Mouse (Mus musculus): ENCODE measurements at regions not wholly inside any gene's neighbourhood (a gene's known extent, or its start where the extent isn't known, plus 50 kb on each side); places are given as distances from the start of the nearest gene placed in this dataset.
A peak's percentile ranks its signal among the peaks of the same experiment; 100 is the strongest.

DNA sequence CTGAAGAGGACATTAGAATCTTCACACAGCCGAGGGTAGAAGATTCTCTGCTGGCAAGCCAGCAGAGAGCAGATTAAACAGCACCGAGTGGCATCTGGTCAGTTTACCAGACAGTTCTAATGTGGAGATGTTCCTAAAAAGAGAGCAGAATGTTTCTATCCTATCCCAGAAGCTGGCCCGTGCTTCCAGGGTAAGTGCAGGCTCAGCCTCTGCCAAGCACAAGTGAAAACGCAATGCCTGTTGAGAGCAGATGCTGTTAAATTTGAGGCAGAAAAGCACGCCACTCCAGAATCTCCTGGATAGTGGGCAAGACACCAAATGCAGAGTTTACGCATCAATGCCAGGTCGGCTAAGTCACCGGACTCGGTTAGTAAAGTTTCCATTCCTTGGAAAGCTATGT is 175.8 kb downstream of the Faxc start:
- Histone ChIP-seq H3K4me1 (peaks cover 3% of the 10 kb centered on the region; the same call in 1 of the 2 replicates), H3K36me3 (no peaks in the 10 kb centered on the region), H3K9ac (no peak overlapping the region), H3K27me3 (no peaks in the 10 kb centered on the region), H3K4me2 (no peak overlapping the region), H3K9me3 (no peaks in the 10 kb centered on the region), H3K4me3 (no peak overlapping the region), H3K27ac (0 out of 2 replicates have a peak overlapping the region, but pooled peaks have one; percentile 9)
- 63% methylated on average over 9 of the region's 9 CpGs for WGBS
- no peak for ATAC-seq (ENCODE audit: insufficient number of reproducible peaks, low FRiP score, low TSS enrichment, low read depth)

DNA sequence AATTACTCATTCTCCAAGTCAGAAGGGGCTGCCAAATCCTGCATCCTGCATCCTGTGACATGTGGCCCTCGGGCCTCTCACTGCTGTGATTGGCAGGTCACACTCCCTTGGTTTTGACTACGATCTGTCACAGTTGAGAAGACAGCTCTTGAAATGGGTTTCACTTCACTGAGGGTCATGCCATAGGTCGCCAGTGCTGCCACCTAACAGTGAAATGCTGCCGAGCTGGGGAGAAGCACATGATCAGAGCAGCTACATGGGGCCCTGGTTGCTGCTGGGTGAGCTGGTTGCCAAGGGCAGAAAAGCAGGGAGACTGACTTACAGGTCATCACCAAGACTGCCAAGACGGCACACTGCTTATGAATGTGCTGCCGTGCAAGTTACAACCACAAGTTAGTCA is 178.3 kb downstream of the Faxc start:
- Histone ChIP-seq H3K4me1 (peaks cover 3% of the 10 kb centered on the region; the same call in 1 of the 2 replicates), H3K27ac (no peak overlapping the region), H3K4me3 (no peak overlapping the region), H3K27me3 (no peaks in the 10 kb centered on the region), H3K9me3 (no peaks in the 10 kb centered on the region), H3K9ac (no peak overlapping the region), H3K36me3 (no peaks in the 10 kb centered on the region), H3K4me2 (no peak overlapping the region)
- WGBS, result 46% methylated on average over 6 of the region's 6 CpGs
- no peak for ATAC-seq (ENCODE audit: insufficient number of reproducible peaks, low FRiP score, low TSS enrichment, low read depth)

DNA sequence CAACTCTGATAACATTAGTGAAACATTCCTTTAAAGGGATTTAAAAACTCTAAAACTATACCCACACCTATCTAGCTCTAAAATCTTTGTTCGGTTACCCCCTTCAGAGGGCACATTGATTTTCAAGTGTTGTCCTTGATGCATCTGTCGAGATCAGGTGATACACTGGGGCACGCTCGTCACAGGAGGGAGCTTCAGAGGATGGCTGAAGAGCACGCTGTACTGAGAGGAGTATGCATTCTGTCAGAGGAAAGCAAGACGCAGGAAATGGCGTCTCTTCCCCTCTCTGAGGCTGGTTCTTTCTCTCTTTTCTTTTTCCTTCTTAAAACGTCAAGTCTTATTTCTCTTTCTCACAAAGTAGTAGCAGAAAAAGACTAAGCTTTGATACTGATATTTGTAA is 179.3 kb downstream of the Faxc start:
- H3K9ac ChIP-seq, result no peak overlapping the region
- H3K4me2 ChIP-seq, result no peak overlapping the region
- no peaks in the 10 kb centered on the region for H3K36me3 ChIP-seq
- WGBS, result 65% methylated on average over 8 of the region's 8 CpGs
- H3K4me3 ChIP-seq, result no peak overlapping the region
- no peak overlapping the region for H3K27ac ChIP-seq
- no peak for ATAC-seq (ENCODE audit: insufficient number of reproducible peaks, low FRiP score, low TSS enrichment, low read depth)
- no peaks in the 10 kb centered on the region for H3K9me3 ChIP-seq
- no peaks in the 10 kb centered on the region for H3K27me3 ChIP-seq
- H3K4me1 ChIP-seq, result peaks cover 3% of the 10 kb centered on the region; the same call in 1 of the 2 replicates

DNA sequence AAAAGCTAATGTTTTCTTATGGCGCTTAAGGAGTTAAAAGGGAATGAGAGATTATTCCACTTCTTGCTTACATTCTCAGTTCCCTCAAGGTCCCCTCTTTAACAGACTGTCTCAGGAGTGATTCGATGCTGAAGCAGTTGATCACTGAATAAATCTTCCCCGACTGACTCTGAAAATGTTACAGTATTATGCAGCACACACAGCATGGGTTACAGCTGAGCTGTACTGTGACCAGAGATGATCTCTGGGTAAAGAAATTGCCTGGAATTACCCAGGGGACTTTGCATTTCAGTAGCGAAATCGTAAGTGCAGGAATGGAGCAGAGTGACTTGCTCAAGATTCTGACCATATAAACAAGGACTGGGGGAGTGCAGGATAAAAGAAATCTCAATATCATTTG is 181.1 kb downstream of the Faxc start:
- no peak for ATAC-seq (ENCODE audit: insufficient number of reproducible peaks, low FRiP score, low TSS enrichment, low read depth)
- 64% methylated on average over 5 of the region's 5 CpGs for WGBS
- Histone ChIP-seq H3K9ac (no peak overlapping the region), H3K4me2 (no peak overlapping the region), H3K27me3 (no peaks in the 10 kb centered on the region), H3K4me3 (no peak overlapping the region), H3K4me1 (peaks cover 3% of the 10 kb centered on the region; the same call in 1 of the 2 replicates), H3K27ac (no peak overlapping the region), H3K9me3 (no peaks in the 10 kb centered on the region), H3K36me3 (no peaks in the 10 kb centered on the region)

DNA sequence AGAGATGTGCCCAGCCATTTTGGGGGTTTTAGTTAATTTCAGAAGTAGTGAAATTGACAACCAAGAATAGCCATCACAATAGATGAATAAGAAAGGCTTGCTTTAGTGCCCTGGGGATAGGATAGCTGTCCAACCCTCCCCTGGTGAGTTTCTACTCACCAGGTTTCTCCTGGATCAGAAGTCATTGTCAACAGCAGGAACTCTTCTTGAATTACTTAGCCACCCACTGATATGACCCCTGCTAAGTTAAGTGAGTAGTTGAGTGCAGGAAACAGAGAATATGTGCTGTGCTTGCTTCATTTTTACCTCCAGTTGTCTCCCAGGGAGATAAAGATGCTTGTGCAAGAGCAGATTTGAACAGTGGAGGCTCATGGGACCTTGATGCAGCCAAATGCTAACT is 183.3 kb downstream of the Faxc start:
- Histone ChIP-seq H3K4me1 (peaks cover under 1% of the 10 kb centered on the region; the same call in 1 of the 2 replicates), H3K9ac (no peak overlapping the region), H3K27ac (no peak overlapping the region), H3K27me3 (no peaks in the 10 kb centered on the region), H3K9me3 (no peaks in the 10 kb centered on the region), H3K4me3 (no peak overlapping the region), H3K36me3 (no peaks in the 10 kb centered on the region), H3K4me2 (no peak overlapping the region)
- no peak for ATAC-seq (ENCODE audit: insufficient number of reproducible peaks, low FRiP score, low TSS enrichment, low read depth)

DNA sequence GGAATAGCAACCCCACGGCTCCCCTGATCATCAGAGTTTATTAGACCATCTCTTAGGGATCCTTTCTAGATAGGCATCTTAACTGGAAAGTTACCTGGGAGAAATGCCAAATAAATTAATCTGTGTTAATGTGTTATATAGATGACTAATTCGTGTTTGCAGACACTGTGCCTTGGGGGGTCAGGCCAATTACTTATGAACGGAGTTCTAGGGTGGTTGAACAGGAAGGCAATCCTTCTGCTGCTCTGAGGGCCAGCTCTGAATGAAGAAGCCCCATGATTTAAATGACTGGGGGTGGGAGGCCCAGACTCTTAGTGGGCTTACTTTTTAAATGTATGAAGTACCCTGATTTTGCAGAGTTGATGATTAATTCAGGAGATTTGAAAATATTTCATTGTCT is 188.7 kb downstream of the Faxc start:
- WGBS, result 26% methylated on average over 3 of the region's 3 CpGs
- Histone ChIP-seq H3K36me3 (no peaks in the 10 kb centered on the region), H3K4me3 (no peak overlapping the region), H3K27me3 (no peaks in the 10 kb centered on the region), H3K4me2 (no peak overlapping the region), H3K9me3 (no peaks in the 10 kb centered on the region), H3K27ac (no peak overlapping the region), H3K4me1 (peaks cover 5% of the 10 kb centered on the region; the same call in 1 of the 2 replicates), H3K9ac (no peak overlapping the region)
- no peak for ATAC-seq (ENCODE audit: insufficient number of reproducible peaks, low FRiP score, low TSS enrichment, low read depth)

DNA sequence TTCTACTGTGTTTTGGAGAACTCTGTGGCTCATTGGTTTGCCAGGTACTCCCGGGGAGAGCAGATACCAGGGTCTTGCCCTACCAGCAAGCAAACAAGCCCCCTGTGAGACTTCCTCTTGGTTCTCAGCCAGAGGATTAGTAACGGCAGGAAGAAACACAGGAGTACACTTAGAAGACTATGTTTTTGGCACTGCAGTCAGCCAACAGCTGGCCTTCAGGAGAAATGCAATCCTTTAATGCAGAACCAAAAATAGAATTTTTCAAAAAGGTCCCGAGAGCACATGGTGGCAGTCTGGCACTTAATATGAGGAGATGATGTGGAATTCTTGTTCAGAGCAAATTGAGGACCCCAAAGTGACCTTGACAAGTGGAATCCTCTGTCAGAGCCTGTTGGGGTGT is 189.8 kb downstream of the Faxc start:
- 18% methylated on average over 3 of the region's 3 CpGs for WGBS
- H3K4me2 ChIP-seq, result no peak overlapping the region
- H3K27ac ChIP-seq, result no peak overlapping the region
- no peak overlapping the region for H3K4me3 ChIP-seq
- no peak overlapping the region for H3K9ac ChIP-seq
- H3K27me3 ChIP-seq, result no peaks in the 10 kb centered on the region
- no peaks in the 10 kb centered on the region for H3K36me3 ChIP-seq
- H3K9me3 ChIP-seq, result no peaks in the 10 kb centered on the region
- no peak for ATAC-seq (ENCODE audit: insufficient number of reproducible peaks, low FRiP score, low TSS enrichment, low read depth)
- H3K4me1 ChIP-seq, result peaks cover 5% of the 10 kb centered on the region; the same call in 1 of the 2 replicates

DNA sequence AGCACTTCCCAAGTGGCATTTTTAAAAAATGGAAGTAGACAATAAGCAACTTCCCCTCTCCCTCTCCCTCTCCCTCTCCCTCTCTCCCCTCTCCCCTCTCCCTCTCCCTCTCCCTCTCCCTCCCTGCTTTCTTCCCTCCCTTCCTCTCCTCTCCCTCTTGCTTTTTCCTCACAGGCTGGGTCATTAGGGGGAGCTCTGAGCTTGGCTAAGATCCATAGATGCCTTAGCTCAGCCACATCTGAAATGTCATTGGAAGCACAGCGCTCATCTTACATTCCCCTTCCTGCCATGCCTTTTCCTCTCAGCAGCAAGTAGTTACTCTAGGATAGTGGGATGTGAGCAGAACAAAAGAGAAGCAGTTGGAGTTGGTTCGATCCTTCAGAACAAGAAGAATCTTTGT is 190.3 kb downstream of the Faxc start:
- Histone ChIP-seq H3K27me3 (no peaks in the 10 kb centered on the region), H3K9me3 (no peaks in the 10 kb centered on the region), H3K9ac (no peak overlapping the region), H3K36me3 (no peaks in the 10 kb centered on the region), H3K4me3 (no peak overlapping the region), H3K27ac (no peak overlapping the region), H3K4me1 (peaks cover 5% of the 10 kb centered on the region; the same call in 1 of the 2 replicates), H3K4me2 (no peak overlapping the region)
- WGBS, result 78% methylated on average over 2 of the region's 2 CpGs
- no peak for ATAC-seq (ENCODE audit: insufficient number of reproducible peaks, low FRiP score, low TSS enrichment, low read depth)

DNA sequence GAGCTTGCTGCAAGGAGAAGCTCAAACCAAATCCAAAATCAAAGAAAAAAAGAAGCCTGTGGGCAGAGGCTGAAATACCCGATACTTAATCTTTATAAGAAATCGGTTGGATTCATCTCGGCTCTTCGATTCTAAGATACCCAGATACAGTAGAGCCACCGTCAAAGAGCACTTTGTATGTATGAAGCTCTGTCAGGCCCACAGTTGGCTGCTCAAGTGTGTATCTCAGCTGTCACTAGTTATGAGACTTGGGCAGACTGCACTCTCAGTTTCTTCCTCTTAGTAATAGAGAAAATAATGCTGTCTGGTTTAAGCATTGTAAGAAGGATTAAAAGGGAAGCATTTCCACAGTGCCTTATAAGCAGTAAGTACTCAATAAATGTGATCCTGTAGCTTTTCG is 193.7 kb downstream of the Faxc start:
- H3K9ac ChIP-seq, result no peak overlapping the region
- peaks cover 7% of the 10 kb centered on the region; the same call in 1 of the 2 replicates for H3K4me1 ChIP-seq
- H3K27ac ChIP-seq, result no peak overlapping the region
- no peaks in the 10 kb centered on the region for H3K36me3 ChIP-seq
- no peak for ATAC-seq (ENCODE audit: insufficient number of reproducible peaks, low FRiP score, low TSS enrichment, low read depth)
- H3K9me3 ChIP-seq, result no peaks in the 10 kb centered on the region
- WGBS, result 88% methylated on average over 6 of the region's 6 CpGs
- no peak overlapping the region for H3K4me2 ChIP-seq
- no peaks in the 10 kb centered on the region for H3K27me3 ChIP-seq
- no peak overlapping the region for H3K4me3 ChIP-seq

DNA sequence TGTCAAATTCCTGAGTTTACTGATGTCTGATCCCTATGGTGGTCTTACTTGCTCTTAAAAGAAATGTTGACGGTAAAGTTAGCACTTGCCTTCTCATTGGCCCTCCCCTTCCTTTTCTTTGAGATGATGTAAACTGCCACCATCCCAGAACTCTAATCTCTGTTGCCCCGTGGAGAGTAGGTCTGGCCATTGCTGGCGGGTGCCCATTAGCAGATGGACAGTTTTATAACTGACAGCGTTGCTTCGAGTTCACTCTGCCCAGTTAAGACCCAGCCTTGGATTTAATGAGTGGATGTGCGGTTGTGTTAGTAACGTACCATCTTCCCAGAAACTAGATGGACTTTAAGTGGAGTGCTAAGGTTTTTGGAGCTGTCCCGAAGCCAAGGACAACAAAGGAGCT is 199.4 kb downstream of the Faxc start:
- no peak overlapping the region for H3K9ac ChIP-seq
- WGBS, result 39% methylated on average over 8 of the region's 8 CpGs
- ATAC-seq (ENCODE audit: insufficient number of reproducible peaks, low FRiP score, low TSS enrichment, low read depth), result no peak
- H3K27ac ChIP-seq, result no peak overlapping the region
- H3K36me3 ChIP-seq, result no peaks in the 10 kb centered on the region
- H3K9me3 ChIP-seq, result no peaks in the 10 kb centered on the region
- H3K27me3 ChIP-seq, result no peaks in the 10 kb centered on the region
- H3K4me2 ChIP-seq, result no peak overlapping the region
- H3K4me3 ChIP-seq, result no peak overlapping the region
- 0 out of 2 replicates have a peak, but pooled peaks cover 2% of the 10 kb centered on the region for H3K4me1 ChIP-seq

DNA sequence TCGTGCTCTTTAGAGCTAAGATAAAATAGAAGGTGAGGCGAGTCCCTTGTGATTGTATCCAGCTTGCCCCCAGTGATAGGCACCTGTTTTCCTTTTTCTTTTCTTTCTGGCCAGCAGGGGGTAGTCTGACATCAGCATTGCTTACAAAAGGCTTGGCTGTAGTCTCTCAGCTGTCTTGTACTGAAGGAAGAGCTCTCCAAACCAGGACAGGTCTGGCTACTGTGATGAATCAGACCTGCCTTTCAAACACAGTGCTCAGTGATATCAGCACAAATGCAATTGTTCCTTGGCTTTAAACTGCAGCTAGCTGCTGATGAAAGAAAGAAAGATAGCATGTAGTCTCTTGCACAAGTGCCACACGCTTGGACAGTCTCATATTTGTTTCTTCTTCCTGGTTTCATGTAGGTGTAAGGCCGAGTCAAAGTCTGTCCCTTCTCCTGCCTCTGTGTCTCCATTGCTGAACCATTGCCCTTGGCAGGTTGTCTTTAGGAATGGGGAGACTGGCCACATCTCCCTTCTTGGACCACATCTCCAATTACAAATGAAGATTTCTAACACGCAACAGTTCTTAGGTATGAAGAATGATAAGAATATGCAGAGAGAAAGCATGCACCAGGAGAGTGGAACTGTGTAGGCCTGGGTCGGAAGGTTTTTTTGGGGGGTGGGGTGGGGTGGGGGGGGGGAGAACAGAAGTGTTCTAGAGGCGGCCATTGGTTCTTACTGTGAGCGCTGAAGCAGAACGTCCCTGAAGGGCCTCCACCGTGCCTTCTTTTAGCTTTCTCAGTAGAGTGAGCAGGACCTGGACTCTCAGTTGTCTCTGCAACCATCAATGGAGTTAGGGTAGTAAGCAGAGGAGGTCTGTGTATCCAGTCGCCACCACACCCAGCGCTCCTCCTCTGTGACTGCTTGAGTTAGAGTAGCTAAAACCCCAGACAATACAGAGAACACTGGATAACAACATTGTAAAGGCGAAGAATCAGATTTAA is 200.9 kb downstream of the Faxc start:
- WGBS, result 66% methylated on average over 13 of the region's 13 CpGs
- H3K27ac ChIP-seq, result no peak overlapping the region
- H3K9ac ChIP-seq, result no peak overlapping the region
- H3K9me3 ChIP-seq, result no peaks in the 10 kb centered on the region
- H3K27me3 ChIP-seq, result no peaks in the 10 kb centered on the region
- H3K4me3 ChIP-seq, result no peak overlapping the region
- no peaks in the 10 kb centered on the region for H3K36me3 ChIP-seq
- 0 out of 2 replicates have a peak, but pooled peaks cover 2% of the 10 kb centered on the region for H3K4me1 ChIP-seq
- no peak for ATAC-seq (ENCODE audit: insufficient number of reproducible peaks, low FRiP score, low TSS enrichment, low read depth)
- no peak overlapping the region for H3K4me2 ChIP-seq
